Mouse (Mus musculus) lung, postnatal 0 days (tissue): ENCODE results near the gene Drd4.
A peak's percentile ranks its signal among the peaks of the same experiment; 100 is the strongest.

ENCODE experiments used
- CTCF ChIP-seq: IDR thresholded peaks from 2 replicates; pipeline ENCODE4 v1.5.1; 2016; ENCODE audit warnings: antibody characterized with exemption, mild to moderate bottlenecking
- EP300 ChIP-seq: IDR thresholded peaks from 2 replicates; pipeline ENCODE4 v1.6.1; 2016; ENCODE audit warnings: antibody characterized with exemption, mild to moderate bottlenecking, control low read depth

DNA sequence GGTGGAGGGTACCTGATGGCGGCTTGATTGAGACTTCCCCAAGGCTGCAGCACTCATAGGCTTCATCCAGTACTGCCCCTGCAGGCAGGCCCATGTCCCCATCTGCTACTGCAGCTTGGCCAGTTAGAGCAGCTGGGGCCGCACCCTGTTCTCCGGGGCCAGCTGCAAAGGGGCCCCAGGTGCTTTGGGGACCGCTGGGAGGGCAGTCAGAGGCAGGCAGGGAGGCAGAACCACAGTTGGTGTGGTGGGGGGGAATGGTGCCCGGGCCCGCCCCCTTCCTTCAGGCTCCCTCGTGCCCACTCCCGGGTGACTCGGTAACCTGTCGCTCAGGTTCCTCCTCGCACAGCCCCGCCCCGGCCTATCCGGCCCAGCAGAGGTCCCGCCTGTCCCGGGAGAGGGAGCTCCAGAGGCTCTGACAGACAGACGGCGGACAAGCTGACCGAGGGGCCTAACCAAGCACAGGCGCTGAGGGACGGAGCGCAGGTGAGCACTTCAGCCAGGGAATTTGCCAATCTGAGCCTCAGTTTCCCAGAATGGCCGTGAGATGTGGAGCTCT, 46.8 kb downstream of the Drd4 start, which contains the start of gene Eps8l2:
- peak; percentile 50 for TF ChIP-seq CTCF
- no peak for TF ChIP-seq EP300
